Mouse (Mus musculus): ENCODE data around the gene Gje1.

The Gje1 gene

GRCm38 (mm10) chr10:14718114-14718513 lies at the start of gene Gje1:
Gene Gje1, minus strand, starts transcription at chr10:14718214.
- DNase-seq: no peak

DNA sequence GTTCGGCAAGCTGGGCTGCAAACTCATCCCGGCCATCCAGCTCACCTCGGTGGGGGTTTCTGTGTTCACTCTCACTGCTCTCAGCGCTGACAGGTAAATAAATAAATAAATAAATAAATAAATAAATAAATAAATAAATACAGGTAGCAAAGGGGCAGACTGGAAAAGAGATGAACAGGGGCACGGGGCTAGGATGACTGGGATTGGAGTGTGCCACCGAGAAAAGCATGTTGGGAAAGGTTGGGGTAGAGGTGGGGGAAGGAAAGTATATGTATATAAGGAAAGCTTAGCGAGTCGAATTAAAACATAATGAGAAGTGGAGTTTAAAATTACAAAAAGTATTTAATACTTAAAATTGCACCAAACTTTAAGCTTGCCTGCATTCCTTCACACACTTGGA lies 42.6 kb upstream of the Gje1 start:
- DNase-seq: no peak

DNA sequence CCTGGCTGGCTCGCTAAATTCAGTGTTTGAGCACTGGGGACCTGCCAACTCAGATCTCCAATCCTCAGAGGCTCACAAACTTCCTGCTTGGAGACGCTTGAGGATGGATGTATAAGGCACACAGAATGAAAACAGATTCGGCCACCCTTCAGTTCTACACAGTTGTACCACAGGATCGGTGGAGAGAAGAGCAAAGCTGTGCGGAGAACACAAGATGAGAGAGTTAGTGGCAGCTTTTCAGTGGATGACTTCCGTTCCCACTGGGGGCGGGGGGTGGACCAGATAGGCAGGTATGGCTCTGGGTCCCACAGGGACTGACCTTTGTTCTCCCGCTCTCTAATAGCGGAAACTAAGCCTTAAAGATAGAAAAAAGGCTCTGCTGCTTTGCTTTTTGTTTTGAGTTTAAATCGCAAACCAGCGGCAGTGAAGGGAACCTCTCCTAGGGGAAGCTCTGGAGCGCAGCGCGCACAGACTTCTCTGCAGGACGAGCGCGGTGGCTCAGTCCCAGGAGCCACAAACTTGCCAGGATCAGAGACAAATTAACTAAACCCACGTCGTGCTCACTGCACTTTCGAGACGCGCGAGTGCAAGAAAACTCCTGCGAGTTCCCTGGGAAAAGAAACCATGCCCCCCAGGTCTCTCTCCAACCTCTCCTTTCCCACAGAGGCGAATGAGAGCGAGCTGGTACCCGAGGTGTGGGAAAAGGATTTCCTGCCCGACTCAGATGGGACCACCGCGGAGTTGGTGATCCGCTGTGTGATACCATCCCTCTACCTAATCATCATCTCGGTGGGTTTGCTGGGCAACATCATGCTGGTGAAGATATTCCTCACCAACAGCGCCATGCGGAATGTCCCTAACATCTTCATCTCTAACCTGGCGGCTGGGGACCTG lies 41.9 kb upstream of the Gje1 start:
- no peak for DNase-seq

DNA sequence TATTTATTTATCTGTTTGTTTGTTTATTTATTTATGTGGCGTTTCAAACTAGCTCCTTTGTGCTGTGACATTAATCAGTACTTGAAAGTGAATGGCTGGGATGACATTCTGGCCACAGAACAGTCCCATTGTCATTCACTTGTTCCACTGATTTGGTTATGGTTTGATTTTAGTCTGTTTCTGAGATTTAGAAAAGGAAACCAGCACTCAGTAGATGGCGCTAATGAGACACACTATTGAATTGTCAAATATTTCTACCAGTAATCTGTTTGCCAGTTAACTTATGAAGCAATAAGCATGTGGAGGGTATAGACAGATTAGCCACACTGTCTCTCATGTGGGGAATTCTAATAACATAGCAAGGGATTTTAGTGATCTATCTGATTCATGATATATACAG lies 16.3 kb upstream of the Gje1 start:
- peak in 1 of 2 experiments; percentile 5 for DNase-seq

DNA sequence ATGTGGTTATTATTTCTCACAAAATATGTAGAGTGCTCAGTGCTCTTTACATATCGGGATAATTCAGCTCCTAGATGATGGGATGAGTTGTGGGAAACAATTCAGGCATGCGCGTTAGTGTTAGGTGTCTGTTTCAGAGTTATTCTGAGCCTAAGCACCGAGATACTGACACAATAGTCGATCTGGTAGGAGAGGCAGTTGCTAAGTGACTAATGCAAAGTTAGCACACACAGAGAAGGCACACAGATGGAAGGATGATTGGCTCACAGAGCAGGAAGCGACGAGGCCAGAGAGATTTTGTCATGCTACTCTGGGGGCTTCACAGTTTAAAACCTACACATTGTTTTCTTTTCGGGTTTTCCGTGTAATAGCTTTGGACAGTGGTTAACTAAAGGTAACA lies 7.7 kb upstream of the Gje1 start:
- no peak for DNase-seq

GRCm38 (mm10) chr10:14705072-14706066 lies 12.6 kb downstream of the Gje1 start, which contains the start of the genes Vta1 and Nmbr:
Gene Vta1, minus strand, starts transcription at chr10:14705560.
Gene Nmbr, plus strand, starts transcription at chr10:14705591.
- peak; percentile 97 to 98 for DNase-seq

- DNase-seq: no peak
These were observed 14.1 kb downstream of the Gje1 start for GRCm38 (mm10) chr10:14703830-14704420.

GRCm38 (mm10) chr10:14703239-14703638 lies 14.8 kb downstream of the Gje1 start:
- DNase-seq: no peak

GRCm38 (mm10) chr10:14690349-14690748 lies 27.7 kb downstream of the Gje1 start:
- DNase-seq: no peak

GRCm38 (mm10) chr10:14688785-14689442 lies 29.1 kb downstream of the Gje1 start:
- no peak for DNase-seq

GRCm38 (mm10) chr10:14685663-14686062 lies 32.4 kb downstream of the Gje1 start:
- no peak for DNase-seq

DNA sequence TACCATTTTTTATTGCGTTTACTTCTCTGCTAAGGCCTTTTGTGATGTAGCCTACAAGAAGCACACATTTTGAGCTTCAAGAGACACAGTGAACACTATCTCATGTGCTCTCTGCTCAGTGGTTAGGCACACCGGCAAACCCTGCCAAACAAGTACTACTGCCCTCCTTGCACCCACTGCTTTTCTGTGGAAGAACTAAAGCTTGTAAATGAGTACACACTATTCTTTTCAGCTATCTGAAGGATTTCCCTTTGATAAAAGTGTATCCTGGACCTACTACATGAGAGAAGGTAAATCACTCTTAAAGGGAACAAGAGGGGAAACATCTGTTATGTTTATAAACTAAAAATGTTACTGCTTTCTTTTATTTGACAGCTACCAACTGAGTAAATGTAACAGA lies 51.9 kb downstream of the Gje1 start:
- DNase-seq: no peak

Measured in lung, postnatal 4 days (tissue).